Mouse (Mus musculus): ENCODE measurements around the gene Gpt2. TPM values are rescaled to one million over a fixed set of nuclear protein-coding genes. Genes with fewer than 3 reads are reported as not detected.

The Gpt2 gene
- total RNA-seq, 2 experiments from 2014 or later = 0.17 to 2.0 TPM

- ATAC-seq (replicated peaks; ENCODE audit: low FRiP score, low TSS enrichment, poor library complexity, severe bottlenecking) = peak; percentile 80
Measured at GRCm38 (mm10) chr8:85481900-85482299, 10.5 kb upstream of the Gpt2 start.

DNA sequence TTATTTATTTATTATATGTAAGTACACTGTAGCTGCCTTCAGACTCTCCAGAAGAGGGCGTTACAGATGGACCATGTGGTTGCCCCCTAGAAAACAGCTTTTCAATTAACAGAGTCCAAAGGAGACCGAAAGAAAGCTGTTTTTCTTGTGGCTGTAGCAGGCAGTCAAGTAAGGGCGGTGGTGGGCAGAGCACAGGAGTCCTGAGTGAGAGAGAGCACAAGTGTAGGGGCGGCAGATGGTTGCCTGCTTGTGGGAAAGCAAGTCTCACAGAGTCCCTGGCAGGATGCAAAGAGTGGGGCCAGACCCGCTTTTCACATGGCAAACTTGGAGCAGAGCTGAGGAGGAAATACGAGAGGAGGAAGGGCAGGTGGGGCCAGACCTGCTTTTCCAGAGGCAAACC, 9.9 kb upstream of the Gpt2 start:
- no peak; the same call in 1 of the 2 replicates for ATAC-seq (replicated peaks; ENCODE audit: low FRiP score, low TSS enrichment, poor library complexity, severe bottlenecking)

- no peak for ATAC-seq (replicated peaks; ENCODE audit: low FRiP score, low TSS enrichment, poor library complexity, severe bottlenecking)
Measured at GRCm38 (mm10) chr8:85487906-85488620, 4.3 kb upstream of the Gpt2 start.

DNA sequence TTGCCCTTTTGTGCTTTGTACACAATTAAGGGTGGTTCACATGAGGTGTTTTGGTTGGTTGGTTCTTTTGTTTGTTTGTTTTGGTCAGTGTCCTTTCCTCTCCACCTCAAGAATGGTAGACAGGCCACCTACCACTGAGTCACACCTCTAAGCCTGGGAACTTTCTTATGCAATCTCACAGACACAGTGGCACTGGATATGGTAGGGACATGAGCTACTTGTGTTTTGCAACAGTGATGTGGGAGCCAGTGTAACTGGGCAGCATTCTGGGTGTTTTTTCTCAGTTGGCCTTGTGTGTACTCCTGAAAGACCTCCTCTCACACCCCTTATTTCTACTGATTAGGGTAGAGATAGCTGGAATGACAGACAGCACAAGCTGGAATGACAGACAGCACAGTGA, 3.7 kb upstream of the Gpt2 start:
- no peak for ATAC-seq (replicated peaks; ENCODE audit: low FRiP score, low TSS enrichment, poor library complexity, severe bottlenecking)

- ATAC-seq (replicated peaks; ENCODE audit: low FRiP score, low TSS enrichment, poor library complexity, severe bottlenecking) = no peak
Measured at GRCm38 (mm10) chr8:85489546-85489945, 2.8 kb upstream of the Gpt2 start.

DNA sequence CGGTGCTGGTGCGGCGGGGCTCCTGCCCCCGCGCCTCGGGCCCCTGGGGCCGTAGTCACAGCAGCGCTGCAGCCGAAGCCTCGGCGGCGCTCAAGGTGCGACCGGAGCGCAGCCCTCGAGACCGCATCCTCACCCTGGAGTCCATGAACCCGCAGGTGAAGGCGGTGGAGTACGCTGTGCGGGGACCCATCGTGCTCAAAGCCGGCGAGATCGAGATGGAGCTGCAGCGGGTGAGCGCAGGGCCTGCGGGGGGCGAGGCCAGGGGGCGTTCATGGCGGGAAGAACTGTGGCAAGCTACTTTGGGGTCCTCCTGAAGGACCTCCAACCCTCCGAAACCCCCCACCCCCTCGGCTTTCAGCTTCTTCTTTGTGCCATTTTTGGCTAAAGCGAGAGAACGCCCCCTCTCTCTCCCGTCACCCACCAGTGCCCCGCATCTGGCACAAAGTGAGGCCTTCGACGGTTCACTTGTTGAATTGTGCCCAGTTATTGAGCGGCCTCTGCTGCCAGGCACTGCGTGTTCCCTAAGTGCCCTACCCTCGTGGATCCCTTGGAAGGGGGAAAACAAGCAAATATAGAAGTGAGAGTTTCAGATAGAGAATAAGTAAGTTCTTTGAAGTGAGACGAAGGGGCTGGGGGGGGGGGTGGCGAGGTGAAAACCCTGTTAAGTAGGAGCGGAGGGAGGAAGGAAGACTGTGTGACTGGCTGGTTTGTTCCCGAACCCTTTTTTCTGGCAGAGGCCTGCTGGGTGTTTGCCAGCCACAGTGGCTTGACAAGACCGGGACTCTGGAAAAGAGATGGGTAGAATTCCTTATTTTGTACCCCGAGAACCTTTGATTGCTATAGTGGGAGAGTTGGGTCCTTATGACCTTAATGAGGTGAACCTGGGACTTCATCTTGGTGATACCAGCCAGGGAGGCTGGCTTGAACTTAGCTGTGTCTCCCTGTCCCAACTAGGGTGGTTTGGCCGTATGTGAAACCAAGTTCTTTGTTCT, 860 bp downstream of the Gpt2 start:
- ATAC-seq (replicated peaks; ENCODE audit: low FRiP score, low TSS enrichment, poor library complexity, severe bottlenecking) = peak; percentile 31

- ATAC-seq (replicated peaks; ENCODE audit: low FRiP score, low TSS enrichment, poor library complexity, severe bottlenecking) = no peak
Measured at GRCm38 (mm10) chr8:85496125-85496524, 3.7 kb downstream of the Gpt2 start.

- no peak for ATAC-seq (replicated peaks; ENCODE audit: low FRiP score, low TSS enrichment, poor library complexity, severe bottlenecking)
Measured at GRCm38 (mm10) chr8:85496778-85497177, 4.4 kb downstream of the Gpt2 start.

DNA sequence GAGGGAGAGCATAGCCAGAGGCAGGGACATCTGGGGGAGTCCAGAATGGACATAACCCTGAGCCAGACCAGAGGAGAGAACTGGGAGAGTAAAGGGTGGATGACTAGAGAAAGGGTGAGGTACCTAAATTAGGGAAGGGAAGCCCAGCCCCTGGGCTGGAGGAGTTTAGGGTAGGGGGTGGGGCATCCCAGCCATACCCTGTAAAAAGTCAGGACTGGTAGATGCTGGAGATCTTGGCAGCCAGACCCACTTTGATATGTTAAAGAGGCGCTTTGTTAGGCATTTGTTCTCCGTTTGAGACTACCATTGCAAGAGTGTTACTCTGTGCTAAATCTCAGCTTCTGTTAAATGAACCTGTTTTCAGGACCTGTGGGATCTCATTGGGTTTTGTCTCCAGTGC, 6.2 kb downstream of the Gpt2 start:
- ATAC-seq (replicated peaks; ENCODE audit: low FRiP score, low TSS enrichment, poor library complexity, severe bottlenecking) = no peak

GRCm38 (mm10) chr8:85500460-85500859, 8.1 kb downstream of the Gpt2 start:
- ATAC-seq (replicated peaks; ENCODE audit: low FRiP score, low TSS enrichment, poor library complexity, severe bottlenecking) = no peak

DNA sequence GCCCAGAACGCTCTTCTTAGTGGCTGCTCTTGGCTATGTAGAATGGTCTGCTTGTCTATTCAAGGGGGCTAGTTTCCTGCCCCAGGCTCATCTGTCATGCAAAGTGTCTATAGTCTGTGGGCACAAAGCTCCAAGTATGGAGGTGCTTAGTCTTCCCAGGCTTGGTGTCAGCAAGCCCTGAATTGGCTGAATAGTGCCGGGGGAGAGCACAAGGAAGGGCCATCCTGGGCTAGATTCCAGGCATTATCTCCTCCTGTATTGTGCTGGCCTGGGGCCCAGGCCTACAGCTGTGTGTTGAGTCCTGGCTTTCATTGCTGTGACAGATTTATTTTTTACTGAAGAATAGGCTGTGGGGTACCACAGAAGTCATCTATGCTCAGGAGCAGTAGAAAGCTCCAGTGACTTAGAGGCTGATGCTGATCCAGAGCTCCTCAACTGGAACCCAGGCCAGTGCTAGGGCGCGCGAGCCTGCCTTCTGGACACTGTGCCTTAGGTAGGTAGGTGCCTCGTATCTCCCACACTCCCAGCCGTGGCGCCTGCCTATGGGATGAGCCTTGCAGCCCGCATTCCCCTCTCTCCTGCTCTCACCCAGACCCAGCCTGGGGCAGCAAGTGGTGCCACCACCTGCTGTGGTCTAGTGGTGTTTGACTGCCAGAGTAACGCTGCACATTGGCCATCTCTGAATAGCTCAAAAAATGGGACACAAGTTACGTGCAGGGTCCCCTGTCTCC, 8.7 kb downstream of the Gpt2 start:
- no peak for ATAC-seq (replicated peaks; ENCODE audit: low FRiP score, low TSS enrichment, poor library complexity, severe bottlenecking)

DNA sequence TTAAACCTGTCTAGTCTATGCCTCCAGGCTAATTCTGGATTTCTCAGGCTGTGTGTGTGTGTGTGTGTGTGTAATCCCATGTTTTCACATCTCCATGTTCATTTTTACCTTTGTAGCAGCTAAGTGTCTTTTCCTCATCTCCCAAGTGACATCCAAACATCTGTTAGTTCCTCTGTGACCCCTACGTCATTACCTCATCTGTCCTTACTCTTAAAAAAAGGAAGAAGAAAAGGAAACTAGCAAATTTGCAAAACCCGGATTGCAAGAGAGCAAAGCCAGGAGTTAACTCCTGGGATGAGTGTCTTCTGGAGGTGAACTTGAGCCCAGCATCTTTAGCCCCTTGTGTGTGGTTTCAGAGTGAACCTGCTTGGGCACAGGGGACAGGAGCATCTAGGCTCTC, 10.0 kb downstream of the Gpt2 start:
- no peak for ATAC-seq (replicated peaks; ENCODE audit: low FRiP score, low TSS enrichment, poor library complexity, severe bottlenecking)

- ATAC-seq (replicated peaks; ENCODE audit: low FRiP score, low TSS enrichment, poor library complexity, severe bottlenecking) = no peak
Measured at GRCm38 (mm10) chr8:85503065-85503464, 10.7 kb downstream of the Gpt2 start.

GRCm38 (mm10) chr8:85504704-85505103, 12.3 kb downstream of the Gpt2 start:
- ATAC-seq (replicated peaks; ENCODE audit: low FRiP score, low TSS enrichment, poor library complexity, severe bottlenecking) = no peak

DNA sequence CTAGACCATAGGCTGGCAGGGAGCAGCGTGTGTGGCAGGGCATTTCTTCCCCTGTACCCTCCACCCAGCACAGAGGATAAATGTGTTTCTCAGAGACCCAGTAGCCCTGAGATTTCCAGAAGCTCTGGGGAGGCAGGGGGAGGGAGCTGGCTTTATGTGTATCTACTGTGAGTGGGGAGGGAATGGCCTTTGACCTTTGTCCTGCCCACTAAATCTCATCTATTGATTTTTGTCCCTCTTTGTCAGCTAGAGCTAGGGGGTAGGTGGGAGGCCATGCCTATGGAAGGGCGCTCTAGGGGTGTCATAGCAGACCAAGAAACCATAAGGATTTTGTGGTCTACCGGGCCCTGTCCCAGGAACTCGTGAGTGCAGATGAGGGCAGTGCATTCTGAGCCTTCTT, 14.2 kb downstream of the Gpt2 start:
- ATAC-seq (replicated peaks; ENCODE audit: low FRiP score, low TSS enrichment, poor library complexity, severe bottlenecking) = no peak

- no peak; the same call in 1 of the 2 replicates for ATAC-seq (replicated peaks; ENCODE audit: low FRiP score, low TSS enrichment, poor library complexity, severe bottlenecking)
Measured at GRCm38 (mm10) chr8:85508661-85509060, 16.3 kb downstream of the Gpt2 start.

DNA sequence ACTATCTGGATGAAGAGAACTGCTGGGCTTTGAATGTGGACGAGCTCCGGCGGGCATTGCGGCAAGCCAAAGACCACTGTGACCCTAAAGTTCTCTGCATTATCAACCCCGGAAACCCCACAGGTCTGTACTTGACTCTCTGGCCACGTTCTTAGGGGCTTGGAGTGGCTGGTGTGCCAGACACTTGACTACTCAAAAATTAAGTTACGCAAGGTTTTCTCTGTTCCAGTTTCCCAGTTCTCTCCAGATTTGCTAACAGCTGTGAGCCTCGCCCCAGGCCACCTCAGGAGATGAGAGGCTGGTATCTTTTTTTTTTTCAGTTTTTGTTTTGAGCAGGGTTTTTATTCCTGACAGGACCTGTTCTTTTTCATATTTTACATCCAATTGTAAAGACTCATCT, 19.9 kb downstream of the Gpt2 start:
- ATAC-seq (replicated peaks; ENCODE audit: low FRiP score, low TSS enrichment, poor library complexity, severe bottlenecking) = no peak

GRCm38 (mm10) chr8:85513283-85513682, 20.9 kb downstream of the Gpt2 start:
- no peak for ATAC-seq (replicated peaks; ENCODE audit: low FRiP score, low TSS enrichment, poor library complexity, severe bottlenecking)

DNA sequence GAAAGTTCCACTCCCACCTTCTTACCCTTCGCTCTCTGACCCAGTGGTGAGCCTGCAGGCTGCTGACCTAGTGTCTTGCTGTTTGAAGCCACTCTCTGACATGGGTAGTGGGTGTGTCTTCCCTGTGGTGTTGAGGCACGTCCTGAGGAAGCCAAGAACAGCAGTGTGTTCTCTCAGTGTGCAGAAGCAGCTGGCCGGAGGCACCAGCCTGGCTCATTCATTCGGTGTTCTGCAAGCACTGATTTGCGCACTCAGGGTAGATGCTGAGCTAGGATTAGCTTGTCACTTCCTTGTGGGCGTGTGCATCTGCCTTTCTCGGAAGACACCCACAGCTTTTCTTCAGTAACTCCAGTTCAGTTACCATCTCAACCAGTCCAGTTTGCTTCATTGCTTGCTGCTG, 23.0 kb downstream of the Gpt2 start:
- ATAC-seq (replicated peaks; ENCODE audit: low FRiP score, low TSS enrichment, poor library complexity, severe bottlenecking) = no peak

DNA sequence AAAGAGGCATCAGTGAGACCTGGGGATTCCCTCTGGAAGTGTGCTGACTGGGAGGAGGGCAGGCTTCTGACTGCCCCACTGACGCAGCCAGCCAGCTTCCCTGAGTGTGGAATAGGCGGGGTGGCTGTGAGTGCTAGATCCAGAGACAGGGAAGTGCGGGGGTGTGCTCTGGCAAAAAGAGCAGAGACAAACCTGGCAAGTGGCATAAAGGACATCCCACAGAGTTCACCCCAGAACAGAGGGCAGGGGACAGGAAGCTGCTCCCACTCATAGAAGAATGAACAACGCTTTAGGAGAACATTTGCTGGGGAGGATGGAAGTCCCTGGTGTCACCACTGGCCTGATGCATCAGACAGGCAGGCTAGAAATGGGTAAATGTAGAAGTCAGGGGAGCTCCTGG, 25.0 kb downstream of the Gpt2 start:
- ATAC-seq (replicated peaks; ENCODE audit: low FRiP score, low TSS enrichment, poor library complexity, severe bottlenecking) = no peak
